Mouse (Mus musculus): ENCODE data around the gene Adcy1. TPM values are rescaled to one million over a fixed set of nuclear protein-coding genes. Genes with fewer than 3 reads are reported as not detected.

The Adcy1 gene
- polyA plus RNA-seq, 1 experiment: not detected

DNA sequence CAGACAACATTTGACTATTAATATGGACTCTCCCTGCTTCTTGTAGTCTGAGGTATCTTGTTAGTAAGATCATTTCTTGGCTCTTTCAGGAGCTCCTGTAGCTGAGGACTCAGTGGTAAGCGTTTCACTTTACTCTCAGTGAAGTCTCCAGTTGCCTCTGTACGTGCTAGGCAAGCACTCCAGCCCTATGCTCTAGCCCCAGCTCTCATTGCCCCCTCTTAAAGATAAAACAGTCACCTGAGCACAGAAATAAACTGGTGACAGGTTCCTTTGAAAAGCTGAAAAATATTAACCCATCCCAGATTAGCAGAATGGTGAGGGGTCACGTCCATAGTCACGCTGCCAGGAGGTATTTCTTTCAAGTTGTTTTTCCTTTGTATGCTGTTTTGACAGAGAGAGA is 115.4 kb downstream of the Adcy1 start:
- Histone ChIP-seq H3K27ac (ENCODE audit: insufficient read depth, low read depth, low read length) (no peak overlapping the region), H3K4me1 (ENCODE audit: control insufficient read depth, insufficient read depth, low read length) (no peaks in the 10 kb centered on the region), H3K4me3 (ENCODE audit: insufficient read depth, low read depth, low read length) (no peak overlapping the region)
- no peak for TF ChIP-seq POLR2A (IDR thresholded peaks at IDR 0.05; ENCODE audit: insufficient read depth, low read depth, low read length)
- no peak for TF ChIP-seq CTCF (IDR thresholded peaks at IDR 0.05; ENCODE audit: insufficient read depth, low read depth, low read length)
- 82% methylated on average over 4 of the region's 4 CpGs for whole genome bisulfite sequencing

- Histone ChIP-seq H3K27ac (ENCODE audit: insufficient read depth, low read depth, low read length) (no peak overlapping the region), H3K4me3 (ENCODE audit: insufficient read depth, low read depth, low read length) (no peak overlapping the region), H3K4me1 (ENCODE audit: control insufficient read depth, insufficient read depth, low read length) (no peaks in the 10 kb centered on the region)
- WGBS: 83% methylated on average over 2 of the region's 2 CpGs
- TF ChIP-seq POLR2A (IDR thresholded peaks at IDR 0.05; ENCODE audit: insufficient read depth, low read depth, low read length) (no peak), CTCF (IDR thresholded peaks at IDR 0.05; ENCODE audit: insufficient read depth, low read depth, low read length) (no peak)
Measured at GRCm38 (mm10) chr11:7179276-7179675, 116.0 kb downstream of the Adcy1 start.

DNA sequence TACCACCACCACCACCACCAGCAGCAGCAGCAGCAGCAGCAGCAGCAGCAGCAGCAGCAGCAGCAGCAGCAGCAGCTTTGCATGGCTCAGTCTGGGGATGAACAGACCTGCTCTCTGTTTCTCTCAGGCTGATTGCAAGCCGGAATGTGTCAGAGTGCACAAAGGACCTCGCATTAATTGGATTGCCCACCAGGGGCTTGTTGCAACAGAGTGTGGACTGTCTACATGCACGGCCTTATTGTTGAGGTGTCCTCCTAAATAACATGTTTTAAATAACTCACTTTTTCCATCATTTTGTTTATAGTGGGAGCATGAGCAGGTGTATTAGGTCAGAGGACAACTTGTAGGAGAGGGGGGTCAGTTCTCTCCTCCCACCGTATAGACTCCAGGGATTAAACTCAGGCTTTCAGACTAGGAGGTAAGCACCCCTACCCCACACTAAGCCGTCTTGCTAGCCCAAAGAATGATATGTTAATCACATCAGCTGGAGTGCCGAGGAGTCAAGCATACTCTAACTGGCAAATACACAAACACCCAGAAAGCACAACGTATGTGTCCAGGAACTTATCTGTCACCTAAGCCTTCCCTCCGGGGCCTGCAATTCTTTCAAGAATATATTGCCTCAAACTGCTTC is 119.2 kb downstream of the Adcy1 start:
- 47% methylated on average over 8 of the region's 8 CpGs for WGBS
- TF ChIP-seq POLR2A (IDR thresholded peaks at IDR 0.05; ENCODE audit: insufficient read depth, low read depth, low read length): no peak
- Histone ChIP-seq H3K27ac (ENCODE audit: insufficient read depth, low read depth, low read length) (no peak overlapping the region), H3K4me1 (ENCODE audit: control insufficient read depth, insufficient read depth, low read length) (no peaks in the 10 kb centered on the region), H3K4me3 (ENCODE audit: insufficient read depth, low read depth, low read length) (no peak overlapping the region)

- TF ChIP-seq POLR2A (IDR thresholded peaks at IDR 0.05; ENCODE audit: insufficient read depth, low read depth, low read length): no peak
- TF ChIP-seq CTCF (IDR thresholded peaks at IDR 0.05; ENCODE audit: insufficient read depth, low read depth, low read length): no peak
- H3K27ac ChIP-seq (ENCODE audit: insufficient read depth, low read depth, low read length): no peak overlapping the region
- 74% methylated on average over 1 of the region's 1 CpGs for WGBS
- no peak overlapping the region for H3K4me3 ChIP-seq (ENCODE audit: insufficient read depth, low read depth, low read length)
- no peaks in the 10 kb centered on the region for H3K4me1 ChIP-seq (ENCODE audit: control insufficient read depth, insufficient read depth, low read length)
Measured at GRCm38 (mm10) chr11:7184420-7184819, 121.1 kb downstream of the Adcy1 start.

DNA sequence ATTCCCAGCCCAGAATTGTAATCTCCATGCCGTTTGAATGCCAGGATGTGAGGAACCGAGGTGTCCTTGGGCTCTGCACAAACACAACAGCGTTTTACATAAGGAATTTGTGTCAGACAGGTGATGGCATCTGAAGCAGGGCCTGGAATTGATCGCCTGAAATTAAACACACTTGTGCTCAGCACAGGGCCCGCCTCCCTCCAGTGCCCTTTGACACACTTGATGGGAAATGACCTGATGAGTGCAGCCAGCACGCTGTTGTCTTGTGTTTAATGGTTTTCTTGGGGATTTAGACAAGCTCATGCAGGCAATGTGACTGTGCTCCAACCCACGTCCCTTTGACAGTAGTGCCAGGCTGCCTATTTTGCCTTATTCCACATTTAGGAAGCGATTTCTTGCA is 124.2 kb downstream of the Adcy1 start:
- TF ChIP-seq POLR2A (IDR thresholded peaks at IDR 0.05; ENCODE audit: insufficient read depth, low read depth, low read length) (no peak), CTCF (IDR thresholded peaks at IDR 0.05; ENCODE audit: insufficient read depth, low read depth, low read length) (no peak)
- H3K4me1 ChIP-seq (ENCODE audit: control insufficient read depth, insufficient read depth, low read length): no peaks in the 10 kb centered on the region
- no peak overlapping the region for H3K27ac ChIP-seq (ENCODE audit: insufficient read depth, low read depth, low read length)
- H3K4me3 ChIP-seq (ENCODE audit: insufficient read depth, low read depth, low read length): no peak overlapping the region
- WGBS: 83% methylated on average over 8 of the region's 8 CpGs

DNA sequence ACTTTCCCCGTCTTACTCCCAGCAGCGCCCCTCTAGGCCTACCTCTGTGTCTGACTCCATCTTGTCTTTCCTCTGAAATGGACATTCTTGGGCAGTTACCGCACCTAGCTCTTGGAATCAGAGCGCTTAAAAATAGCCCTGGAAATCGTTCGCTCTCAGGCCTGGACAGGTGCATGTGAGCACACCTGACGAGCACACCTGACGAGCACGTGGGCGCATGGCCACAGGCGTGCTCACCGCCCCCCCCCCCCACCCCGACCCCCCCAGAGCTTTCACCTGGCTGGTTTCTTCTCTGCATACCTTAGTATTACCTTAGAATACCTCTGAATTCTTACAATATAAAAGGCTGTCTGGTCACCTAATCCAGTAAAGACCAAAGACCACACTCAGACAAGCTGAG is 125.2 kb downstream of the Adcy1 start, which contains the start of gene Gm11985:
Gene Gm11985 (minus strand): TSS at position 101 of the 400 bp plus-strand sequence.
- H3K27ac ChIP-seq (ENCODE audit: insufficient read depth, low read depth, low read length): no peak within 1 kb of the TSS
- TF ChIP-seq CTCF (IDR thresholded peaks at IDR 0.05; ENCODE audit: insufficient read depth, low read depth, low read length): no peak
- no peak for TF ChIP-seq POLR2A (IDR thresholded peaks at IDR 0.05; ENCODE audit: insufficient read depth, low read depth, low read length)
- 89% methylated on average over 13 of the region's 13 CpGs for WGBS
- no peaks in the 10 kb centered on the region for H3K4me1 ChIP-seq (ENCODE audit: control insufficient read depth, insufficient read depth, low read length)
- no peak within 1 kb of the TSS for H3K4me3 ChIP-seq (ENCODE audit: insufficient read depth, low read depth, low read length)

DNA sequence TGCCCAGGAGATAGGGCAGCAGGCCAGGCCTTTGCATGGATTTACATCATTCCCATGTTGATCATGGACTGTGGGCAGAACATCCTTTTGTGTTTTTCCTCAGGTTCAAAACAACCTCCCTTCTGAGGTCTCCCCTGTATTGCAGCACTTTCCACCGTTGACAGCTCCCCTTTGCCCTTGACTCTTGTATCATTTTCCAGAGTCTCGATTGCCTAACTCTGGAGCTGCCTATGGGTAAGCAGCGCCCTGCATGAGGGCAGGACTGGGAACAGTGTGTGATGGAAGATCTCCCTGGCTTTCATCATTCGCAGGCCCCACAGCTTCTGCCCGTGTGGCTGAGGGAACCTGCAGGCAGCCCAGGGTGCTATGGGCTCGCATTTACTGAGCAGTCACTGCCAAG is 129.4 kb downstream of the Adcy1 start:
- Histone ChIP-seq H3K4me3 (ENCODE audit: insufficient read depth, low read depth, low read length) (no peak overlapping the region), H3K27ac (ENCODE audit: insufficient read depth, low read depth, low read length) (no peak overlapping the region), H3K4me1 (ENCODE audit: control insufficient read depth, insufficient read depth, low read length) (no peaks in the 10 kb centered on the region)
- TF ChIP-seq CTCF (IDR thresholded peaks at IDR 0.05; ENCODE audit: insufficient read depth, low read depth, low read length) (no peak), POLR2A (IDR thresholded peaks at IDR 0.05; ENCODE audit: insufficient read depth, low read depth, low read length) (no peak)
- 80% methylated on average over 6 of the region's 6 CpGs for WGBS

DNA sequence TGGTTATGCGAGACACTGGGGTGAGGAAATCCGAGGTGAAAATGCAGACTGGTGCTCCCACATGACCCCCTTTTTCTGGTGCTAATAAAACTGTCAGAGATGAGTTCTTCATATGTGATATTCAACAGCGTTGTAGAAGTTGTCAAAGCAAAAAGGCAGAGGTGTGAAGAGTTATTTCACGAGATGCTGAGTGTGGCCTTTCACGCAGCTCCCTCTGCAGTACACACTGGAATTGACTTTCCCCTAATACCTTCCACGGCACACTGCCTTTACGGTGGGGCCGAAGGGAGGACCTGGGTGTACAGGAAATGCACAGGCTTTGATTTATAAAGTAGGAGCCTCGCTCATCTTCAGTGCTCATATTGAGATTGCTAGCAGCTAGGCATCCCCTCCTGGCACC is 129.8 kb downstream of the Adcy1 start:
- 86% methylated on average over 9 of the region's 9 CpGs for WGBS
- no peaks in the 10 kb centered on the region for H3K4me1 ChIP-seq (ENCODE audit: control insufficient read depth, insufficient read depth, low read length)
- no peak overlapping the region for H3K4me3 ChIP-seq (ENCODE audit: insufficient read depth, low read depth, low read length)
- TF ChIP-seq POLR2A (IDR thresholded peaks at IDR 0.05; ENCODE audit: insufficient read depth, low read depth, low read length): no peak
- no peak for TF ChIP-seq CTCF (IDR thresholded peaks at IDR 0.05; ENCODE audit: insufficient read depth, low read depth, low read length)
- H3K27ac ChIP-seq (ENCODE audit: insufficient read depth, low read depth, low read length): no peak overlapping the region

DNA sequence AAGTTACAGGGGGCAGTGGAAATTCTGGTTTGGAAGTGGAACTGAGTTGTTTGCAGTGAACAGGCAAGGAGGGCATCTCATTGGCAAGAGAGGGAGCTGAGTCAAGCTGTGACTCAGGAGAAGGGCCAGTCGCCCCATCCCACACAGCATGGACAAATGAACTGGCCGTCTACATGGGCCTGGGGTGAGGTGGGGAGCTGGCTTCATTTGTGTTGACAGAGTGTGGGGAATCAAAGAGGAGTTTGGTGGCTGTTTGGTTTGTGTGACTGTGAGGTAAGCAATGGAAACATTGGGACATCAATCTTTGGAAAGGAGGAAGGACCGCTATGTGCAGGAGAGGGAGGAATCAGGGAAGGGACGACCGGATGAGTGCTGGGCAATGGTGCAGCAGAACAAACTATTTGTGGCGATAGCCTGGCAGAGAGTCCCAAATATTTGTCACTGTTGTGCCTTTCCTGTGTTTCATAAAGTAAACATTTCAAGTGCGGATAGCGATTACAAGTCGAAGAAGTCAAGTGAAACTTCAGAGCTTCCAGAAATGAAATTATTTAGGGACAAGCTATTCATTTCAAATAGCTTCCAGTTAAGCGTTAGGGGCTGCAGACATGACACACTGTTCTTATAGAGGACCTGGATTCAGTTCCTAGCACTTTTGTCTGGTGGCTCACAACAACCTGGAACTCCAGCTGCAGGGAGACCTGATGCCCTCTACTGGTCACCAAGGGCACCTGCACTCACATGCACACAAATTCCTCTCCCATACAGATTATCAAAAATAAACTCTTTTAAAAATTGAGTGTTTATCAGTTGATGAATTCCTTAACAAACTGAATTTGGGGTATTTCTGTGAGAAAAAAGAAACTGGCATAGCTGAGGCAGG is 131.4 kb downstream of the Adcy1 start:
- Histone ChIP-seq H3K4me1 (ENCODE audit: control insufficient read depth, insufficient read depth, low read length) (no peaks in the 10 kb centered on the region), H3K4me3 (ENCODE audit: insufficient read depth, low read depth, low read length) (no peak overlapping the region), H3K27ac (ENCODE audit: insufficient read depth, low read depth, low read length) (no peak overlapping the region)
- WGBS: 94% methylated on average over 10 of the region's 10 CpGs
- TF ChIP-seq CTCF (IDR thresholded peaks at IDR 0.05; ENCODE audit: insufficient read depth, low read depth, low read length): no peak
- TF ChIP-seq POLR2A (IDR thresholded peaks at IDR 0.05; ENCODE audit: insufficient read depth, low read depth, low read length): no peak
